Mouse (Mus musculus) cortical plate, adult 2 months (tissue): ENCODE results near the gene Gli3.

Experiments
- CTCF ChIP-seq: fragments of 200-500 bp; IDR thresholded peaks from 2 replicates; pipeline ENCODE4 v1.5.1; 2011; ENCODE audit warnings: mild to moderate bottlenecking, control low read depth, low read length; ENCODE audit not compliant: insufficient read depth; ENCODE audit errors: extremely low read depth
- POLR2A ChIP-seq: fragments of 200-500 bp; IDR thresholded peaks from 2 replicates; pipeline ENCODE4 v1.6.1; 2011; ENCODE audit warnings: mild to moderate bottlenecking, low read length, control low read depth; ENCODE audit not compliant: insufficient read depth; ENCODE audit errors: extremely low read depth

DNA sequence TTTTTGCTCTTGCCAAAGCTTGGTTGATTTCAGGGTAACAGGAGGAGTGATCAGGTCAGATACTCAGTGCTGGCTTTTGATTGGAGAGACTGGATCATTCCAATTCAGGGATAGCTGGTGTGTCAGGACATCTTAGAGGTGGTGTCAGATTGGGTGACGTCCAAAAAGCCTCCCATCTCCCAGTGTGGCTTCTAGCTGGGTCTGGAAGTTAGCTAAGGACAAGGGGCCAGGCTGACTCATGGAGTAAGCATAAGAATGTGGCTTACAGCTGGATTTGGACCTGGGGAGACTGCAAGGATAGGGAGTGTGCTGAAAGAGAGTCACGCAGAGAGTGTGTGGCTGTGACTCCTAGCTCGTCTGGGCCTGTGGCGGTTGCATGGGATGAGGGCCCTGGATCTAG lies 299.3 kb downstream of the Gli3 start:
- TF ChIP-seq CTCF (no peak), POLR2A (no peak)
